Mouse (Mus musculus) macrophage (primary cell): ENCODE data around the gene Pcbp3. TPM values are rescaled to one million over a fixed set of nuclear protein-coding genes. Genes with fewer than 3 reads are reported as not detected.
A peak's percentile ranks its signal among the peaks of the same experiment; 100 is the strongest.

ENCODE experiments used
- H3K27ac ChIP-seq: fragments of 350-480 bp; formaldehyde crosslinking; 2 replicates; pipeline ENCODE4 v1.9.0; 2021
- H3K36me3 ChIP-seq: fragments of 350-480 bp; formaldehyde crosslinking; 2 replicates; pipeline ENCODE4 v1.9.0; 2021; ENCODE audit errors: inconsistent target
- H3K4me3 ChIP-seq: fragments of 350-480 bp; formaldehyde crosslinking; 2 replicates; pipeline ENCODE4 v1.9.0; 2021; ENCODE audit errors: inconsistent target
- H3K79me2 ChIP-seq: fragments of 350-480 bp; formaldehyde crosslinking; 2 replicates; pipeline ENCODE4 v1.9.0; 2021; ENCODE audit errors: inconsistent target
- WGBS: methylation state at CpG from one replicate; pipeline ENCODE4 v1.1.7; 2026; ENCODE audit warnings: inconsistent platforms; ENCODE audit not compliant: missing documents; 5-methylcytosine and 5-hydroxymethylcytosine counted together
- polyA plus RNA-seq: library from polyadenylated mRNA; stranded (reverse); fragments of 250-400 nt; gene quantifications from 3 replicates; pipeline ENCODE4 v1.2.4, GENCODE M21; 2018; ENCODE audit warnings: inconsistent platforms

Gene Pcbp3
- polyA plus RNA-seq, 1 experiment from 2014 or later, result 1.6 TPM

GRCm38 (mm10) chr10:76814811-76815210, 146.9 kb downstream of the Pcbp3 start:
- H3K79me2 ChIP-seq, result no peaks in the 10 kb centered on the region
- 85% methylated on average over 8 of the region's 8 CpGs for WGBS

GRCm38 (mm10) chr10:76809916-76810660, 151.6 kb downstream of the Pcbp3 start:
- Histone ChIP-seq H3K4me3 (no peak overlapping the region), H3K27ac (no peak overlapping the region), H3K79me2 (no peaks in the 10 kb centered on the region), H3K36me3 (no peaks in the 10 kb centered on the region)
- WGBS, result 94% methylated on average over 7 of the region's 7 CpGs

More at GRCm38 (mm10) chr10:76814811-76815210, 146.9 kb downstream of the Pcbp3 start:
- H3K36me3 ChIP-seq, result no peaks in the 10 kb centered on the region
- H3K4me3 ChIP-seq, result no peak overlapping the region
- H3K27ac ChIP-seq, result no peak overlapping the region

GRCm38 (mm10) chr10:76809439-76809838, 152.2 kb downstream of the Pcbp3 start:
- Histone ChIP-seq H3K27ac (no peak overlapping the region), H3K4me3 (no peak overlapping the region), H3K79me2 (no peaks in the 10 kb centered on the region), H3K36me3 (no peaks in the 10 kb centered on the region)
- 91% methylated on average over 11 of the region's 11 CpGs for WGBS

GRCm38 (mm10) chr10:76808446-76809400, 153.0 kb downstream of the Pcbp3 start:
- H3K4me3 ChIP-seq, result no peak overlapping the region
- no peaks in the 10 kb centered on the region for H3K36me3 ChIP-seq
- H3K79me2 ChIP-seq, result no peaks in the 10 kb centered on the region
- H3K27ac ChIP-seq, result no peak overlapping the region
- 80% methylated on average over 9 of the region's 10 CpGs for whole genome bisulfite sequencing

- Histone ChIP-seq H3K79me2 (no peaks in the 10 kb centered on the region), H3K4me3 (no peak overlapping the region), H3K36me3 (no peaks in the 10 kb centered on the region), H3K27ac (no peak overlapping the region)
- 96% methylated on average over 4 of the region's 4 CpGs for WGBS
Observed at GRCm38 (mm10) chr10:76802500-76802885, 159.2 kb downstream of the Pcbp3 start.

GRCm38 (mm10) chr10:76801841-76802499, 159.7 kb downstream of the Pcbp3 start:
- Histone ChIP-seq H3K27ac (no peak overlapping the region), H3K4me3 (no peak overlapping the region), H3K79me2 (no peaks in the 10 kb centered on the region), H3K36me3 (no peaks in the 10 kb centered on the region)
- WGBS, result 78% methylated on average over 6 of the region's 6 CpGs

GRCm38 (mm10) chr10:76801237-76801641, 160.4 kb downstream of the Pcbp3 start:
- WGBS, result 88% methylated on average over 5 of the region's 5 CpGs
- Histone ChIP-seq H3K4me3 (no peak overlapping the region), H3K36me3 (no peaks in the 10 kb centered on the region), H3K79me2 (no peaks in the 10 kb centered on the region), H3K27ac (no peak overlapping the region)

GRCm38 (mm10) chr10:76798751-76799585, 162.7 kb downstream of the Pcbp3 start:
- Histone ChIP-seq H3K36me3 (no peaks in the 10 kb centered on the region), H3K79me2 (no peaks in the 10 kb centered on the region), H3K27ac (no peak overlapping the region), H3K4me3 (peak overlapping the region; percentile 8; the same call in 1 of the 2 replicates)
- 23% methylated on average over 16 of the region's 17 CpGs for WGBS

- H3K27ac ChIP-seq, result no peak overlapping the region
- WGBS, result 91% methylated on average over 3 of the region's 3 CpGs
- no peaks in the 10 kb centered on the region for H3K36me3 ChIP-seq
Observed at GRCm38 (mm10) chr10:76794102-76794501, 167.6 kb downstream of the Pcbp3 start.

GRCm38 (mm10) chr10:76791475-76791874, 170.2 kb downstream of the Pcbp3 start:
- no peaks in the 10 kb centered on the region for H3K79me2 ChIP-seq
- WGBS, result 75% methylated on average over 1 of the region's 1 CpGs

More at GRCm38 (mm10) chr10:76794102-76794501, 167.6 kb downstream of the Pcbp3 start:
- no peaks in the 10 kb centered on the region for H3K79me2 ChIP-seq
- no peak overlapping the region for H3K4me3 ChIP-seq

GRCm38 (mm10) chr10:76789885-76790284, 171.8 kb downstream of the Pcbp3 start:
- WGBS, result 89% methylated on average over 4 of the region's 4 CpGs
- no peaks in the 10 kb centered on the region for H3K36me3 ChIP-seq
- H3K4me3 ChIP-seq, result no peak overlapping the region
- no peak overlapping the region for H3K27ac ChIP-seq
- H3K79me2 ChIP-seq, result no peaks in the 10 kb centered on the region

More at GRCm38 (mm10) chr10:76791475-76791874, 170.2 kb downstream of the Pcbp3 start:
- Histone ChIP-seq H3K27ac (no peak overlapping the region), H3K36me3 (no peaks in the 10 kb centered on the region), H3K4me3 (no peak overlapping the region)

GRCm38 (mm10) chr10:76785312-76785711, 176.4 kb downstream of the Pcbp3 start:
- H3K27ac ChIP-seq, result no peak overlapping the region
- no peaks in the 10 kb centered on the region for H3K79me2 ChIP-seq
- 92% methylated on average over 6 of the region's 6 CpGs for WGBS
- no peaks in the 10 kb centered on the region for H3K36me3 ChIP-seq
- no peak overlapping the region for H3K4me3 ChIP-seq

GRCm38 (mm10) chr10:76779225-76779624, 182.5 kb downstream of the Pcbp3 start:
- Histone ChIP-seq H3K79me2 (no peaks in the 10 kb centered on the region), H3K4me3 (no peak overlapping the region), H3K27ac (no peak overlapping the region), H3K36me3 (no peaks in the 10 kb centered on the region)
- over 99% methylated on average over 5 of the region's 5 CpGs for WGBS

- no peak overlapping the region for H3K27ac ChIP-seq
- WGBS, result 91% methylated on average over 3 of the region's 3 CpGs
- no peaks in the 10 kb centered on the region for H3K79me2 ChIP-seq
- H3K36me3 ChIP-seq, result no peaks in the 10 kb centered on the region
- no peak overlapping the region for H3K4me3 ChIP-seq
Observed at GRCm38 (mm10) chr10:76771624-76772023, 190.1 kb downstream of the Pcbp3 start.
